Mouse (Mus musculus): Measurements from ENCODE around the gene a. TPM values are rescaled to one million over a fixed set of nuclear protein-coding genes. Genes with fewer than 3 reads are reported as not detected.
A peak's percentile ranks its signal among the peaks of the same experiment; 100 is the strongest.

The a gene
- polyA plus RNA-seq, 1 experiment from 2014 or later, result 1.3 TPM

GRCm38 (mm10) chr2:154757691-154758090 lies 33.5 kb upstream of the a start:
- Histone ChIP-seq H3K9ac (ENCODE audit: low read depth, low read length) (no peak overlapping the region), H3K27me3 (ENCODE audit: control insufficient read depth, insufficient read depth, low read length) (no peaks in the 10 kb centered on the region), H3K9me3 (ENCODE audit: control insufficient read depth, low read length) (no peaks in the 10 kb centered on the region; the same call in 1 of the 2 replicates), H3K27ac (ENCODE audit: low read depth, low read length) (no peak overlapping the region), H3K36me3 (ENCODE audit: control insufficient read depth, insufficient read depth, low read length) (no peaks in the 10 kb centered on the region), H3K4me2 (replicated peaks; ENCODE audit: low read depth, low read length) (no peak overlapping the region), H3K4me1 (replicated peaks; ENCODE audit: control insufficient read depth, insufficient read depth, low read length) (no peaks in the 10 kb centered on the region), H3K4me3 (ENCODE audit: low read depth, low read length) (no peak overlapping the region)
- ATAC-seq (ENCODE audit: low FRiP score) (no peak), DNase-seq (ENCODE audit: low spot score) (no peak)
- WGBS, result 88% methylated on average over 5 of the region's 5 CpGs

- DNase-seq (ENCODE audit: low spot score) (no peak), ATAC-seq (ENCODE audit: low FRiP score) (no peak)
- no peaks in the 10 kb centered on the region for H3K27me3 ChIP-seq (ENCODE audit: control insufficient read depth, insufficient read depth, low read length)
- no peaks in the 10 kb centered on the region for H3K4me1 ChIP-seq (replicated peaks; ENCODE audit: control insufficient read depth, insufficient read depth, low read length)
- H3K4me3 ChIP-seq (ENCODE audit: low read depth, low read length), result no peak overlapping the region
- no peak overlapping the region for H3K4me2 ChIP-seq (replicated peaks; ENCODE audit: low read depth, low read length)
- 78% methylated on average over 1 of the region's 1 CpGs for WGBS
- H3K9ac ChIP-seq (ENCODE audit: low read depth, low read length), result no peak overlapping the region
- no peaks in the 10 kb centered on the region for H3K36me3 ChIP-seq (ENCODE audit: control insufficient read depth, insufficient read depth, low read length)
- no peaks in the 10 kb centered on the region; the same call in 1 of the 2 replicates for H3K9me3 ChIP-seq (ENCODE audit: control insufficient read depth, low read length)
- H3K27ac ChIP-seq (ENCODE audit: low read depth, low read length), result no peak overlapping the region
Measured at GRCm38 (mm10) chr2:154758454-154758853, 32.7 kb upstream of the a start.

GRCm38 (mm10) chr2:154763226-154763625 lies 28.0 kb upstream of the a start:
- no peaks in the 10 kb centered on the region for H3K27me3 ChIP-seq (ENCODE audit: control insufficient read depth, insufficient read depth, low read length)
- WGBS, result 90% methylated on average over 3 of the region's 3 CpGs
- no peak overlapping the region for H3K27ac ChIP-seq (ENCODE audit: low read depth, low read length)
- DNase-seq (ENCODE audit: low spot score), result no peak
- H3K4me2 ChIP-seq (replicated peaks; ENCODE audit: low read depth, low read length), result no peak overlapping the region
- H3K36me3 ChIP-seq (ENCODE audit: control insufficient read depth, insufficient read depth, low read length), result no peaks in the 10 kb centered on the region
- no peaks in the 10 kb centered on the region for H3K4me1 ChIP-seq (replicated peaks; ENCODE audit: control insufficient read depth, insufficient read depth, low read length)
- no peak overlapping the region for H3K9ac ChIP-seq (ENCODE audit: low read depth, low read length)
- ATAC-seq (ENCODE audit: low FRiP score), result no peak
- no peaks in the 10 kb centered on the region; the same call in 1 of the 2 replicates for H3K9me3 ChIP-seq (ENCODE audit: control insufficient read depth, low read length)
- no peak overlapping the region for H3K4me3 ChIP-seq (ENCODE audit: low read depth, low read length)

- no peak for DNase-seq (ENCODE audit: low spot score)
- H3K4me3 ChIP-seq (ENCODE audit: low read depth, low read length), result no peak overlapping the region
- WGBS, result 85% methylated on average over 9 of the region's 9 CpGs
- no peak for ATAC-seq (ENCODE audit: low FRiP score)
- H3K4me2 ChIP-seq (replicated peaks; ENCODE audit: low read depth, low read length), result no peak overlapping the region
- no peaks in the 10 kb centered on the region for H3K4me1 ChIP-seq (replicated peaks; ENCODE audit: control insufficient read depth, insufficient read depth, low read length)
- H3K27me3 ChIP-seq (ENCODE audit: control insufficient read depth, insufficient read depth, low read length), result no peaks in the 10 kb centered on the region
- H3K27ac ChIP-seq (ENCODE audit: low read depth, low read length), result no peak overlapping the region
- H3K9ac ChIP-seq (ENCODE audit: low read depth, low read length), result no peak overlapping the region
- no peaks in the 10 kb centered on the region for H3K36me3 ChIP-seq (ENCODE audit: control insufficient read depth, insufficient read depth, low read length)
- H3K9me3 ChIP-seq (ENCODE audit: control insufficient read depth, low read length), result no peaks in the 10 kb centered on the region; the same call in 1 of the 2 replicates
Measured at GRCm38 (mm10) chr2:154764828-154765497, 26.2 kb upstream of the a start.

- H3K27me3 ChIP-seq (ENCODE audit: control insufficient read depth, insufficient read depth, low read length), result no peaks in the 10 kb centered on the region
- no peak overlapping the region for H3K27ac ChIP-seq (ENCODE audit: low read depth, low read length)
- no peak overlapping the region for H3K4me2 ChIP-seq (replicated peaks; ENCODE audit: low read depth, low read length)
- H3K4me1 ChIP-seq (replicated peaks; ENCODE audit: control insufficient read depth, insufficient read depth, low read length), result no peaks in the 10 kb centered on the region
- WGBS, result 79% methylated on average over 8 of the region's 8 CpGs
- H3K36me3 ChIP-seq (ENCODE audit: control insufficient read depth, insufficient read depth, low read length), result no peaks in the 10 kb centered on the region
- no peak overlapping the region for H3K4me3 ChIP-seq (ENCODE audit: low read depth, low read length)
- no peaks in the 10 kb centered on the region; the same call in 1 of the 2 replicates for H3K9me3 ChIP-seq (ENCODE audit: control insufficient read depth, low read length)
- no peak overlapping the region for H3K9ac ChIP-seq (ENCODE audit: low read depth, low read length)
- DNase-seq (ENCODE audit: low spot score), result no peak
- ATAC-seq (ENCODE audit: low FRiP score), result no peak
Measured at GRCm38 (mm10) chr2:154765554-154766008, 25.6 kb upstream of the a start.

GRCm38 (mm10) chr2:154767051-154767450 lies 24.2 kb upstream of the a start:
- no peak overlapping the region for H3K4me2 ChIP-seq (replicated peaks; ENCODE audit: low read depth, low read length)
- H3K36me3 ChIP-seq (ENCODE audit: control insufficient read depth, insufficient read depth, low read length), result no peaks in the 10 kb centered on the region
- no peak overlapping the region for H3K27ac ChIP-seq (ENCODE audit: low read depth, low read length)
- DNase-seq (ENCODE audit: low spot score), result no peak
- H3K4me1 ChIP-seq (replicated peaks; ENCODE audit: control insufficient read depth, insufficient read depth, low read length), result no peaks in the 10 kb centered on the region
- WGBS, result 90% methylated on average over 6 of the region's 6 CpGs
- H3K4me3 ChIP-seq (ENCODE audit: low read depth, low read length), result no peak overlapping the region
- no peaks in the 10 kb centered on the region for H3K27me3 ChIP-seq (ENCODE audit: control insufficient read depth, insufficient read depth, low read length)
- H3K9me3 ChIP-seq (ENCODE audit: control insufficient read depth, low read length), result no peaks in the 10 kb centered on the region
- ATAC-seq (ENCODE audit: low FRiP score), result no peak
- H3K9ac ChIP-seq (ENCODE audit: low read depth, low read length), result no peak overlapping the region

GRCm38 (mm10) chr2:154769930-154770329 lies 21.3 kb upstream of the a start, which contains the start of gene Gm14214:
Gene Gm14214, minus strand, starts transcription at chr2:154770030.
- Histone ChIP-seq H3K4me3 (ENCODE audit: low read depth, low read length) (no peak within 1 kb of the TSS), H3K27me3 (ENCODE audit: control insufficient read depth, insufficient read depth, low read length) (no peaks in the 10 kb centered on the region)

GRCm38 (mm10) chr2:154771604-154772003 lies 19.6 kb upstream of the a start:
- H3K27me3 ChIP-seq (ENCODE audit: control insufficient read depth, insufficient read depth, low read length), result no peaks in the 10 kb centered on the region
- 84% methylated on average over 8 of the region's 8 CpGs for WGBS
- no peak overlapping the region for H3K9ac ChIP-seq (ENCODE audit: low read depth, low read length)
- no peak overlapping the region for H3K27ac ChIP-seq (ENCODE audit: low read depth, low read length)
- no peak overlapping the region for H3K4me3 ChIP-seq (ENCODE audit: low read depth, low read length)
- no peak overlapping the region for H3K4me2 ChIP-seq (replicated peaks; ENCODE audit: low read depth, low read length)
- ATAC-seq (ENCODE audit: low FRiP score) (no peak), DNase-seq (ENCODE audit: low spot score) (no peak)
- H3K4me1 ChIP-seq (replicated peaks; ENCODE audit: control insufficient read depth, insufficient read depth, low read length), result no peaks in the 10 kb centered on the region
- no peaks in the 10 kb centered on the region for H3K9me3 ChIP-seq (ENCODE audit: control insufficient read depth, low read length)
- H3K36me3 ChIP-seq (ENCODE audit: control insufficient read depth, insufficient read depth, low read length), result no peaks in the 10 kb centered on the region

More at GRCm38 (mm10) chr2:154769930-154770329, 21.3 kb upstream of the a start, which contains the start of gene Gm14214:
- no peaks in the 10 kb centered on the region for H3K36me3 ChIP-seq (ENCODE audit: control insufficient read depth, insufficient read depth, low read length)
- no peak for DNase-seq (ENCODE audit: low spot score)
- no peak within 1 kb of the TSS for H3K4me2 ChIP-seq (replicated peaks; ENCODE audit: low read depth, low read length)
- H3K4me1 ChIP-seq (replicated peaks; ENCODE audit: control insufficient read depth, insufficient read depth, low read length), result no peaks in the 10 kb centered on the region
- no peak within 1 kb of the TSS for H3K27ac ChIP-seq (ENCODE audit: low read depth, low read length)
- no peak for ATAC-seq (ENCODE audit: low FRiP score)
- no peaks in the 10 kb centered on the region for H3K9me3 ChIP-seq (ENCODE audit: control insufficient read depth, low read length)
- no peak within 1 kb of the TSS for H3K9ac ChIP-seq (ENCODE audit: low read depth, low read length)

GRCm38 (mm10) chr2:154774032-154774431 lies 17.2 kb upstream of the a start:
- Histone ChIP-seq H3K27ac (ENCODE audit: low read depth, low read length) (no peak overlapping the region), H3K4me3 (ENCODE audit: low read depth, low read length) (no peak overlapping the region), H3K9ac (ENCODE audit: low read depth, low read length) (no peak overlapping the region), H3K27me3 (ENCODE audit: control insufficient read depth, insufficient read depth, low read length) (no peaks in the 10 kb centered on the region), H3K4me1 (replicated peaks; ENCODE audit: control insufficient read depth, insufficient read depth, low read length) (no peaks in the 10 kb centered on the region), H3K4me2 (replicated peaks; ENCODE audit: low read depth, low read length) (no peak overlapping the region), H3K36me3 (ENCODE audit: control insufficient read depth, insufficient read depth, low read length) (no peaks in the 10 kb centered on the region), H3K9me3 (ENCODE audit: control insufficient read depth, low read length) (no peaks in the 10 kb centered on the region)
- 83% methylated on average over 1 of the region's 1 CpGs for WGBS
- DNase-seq (ENCODE audit: low spot score) (peak; percentile 57), ATAC-seq (ENCODE audit: low FRiP score) (no peak)
